Mouse (Mus musculus) E14TG2a.4 (cell line): ENCODE measurements at regions not wholly inside any gene's neighbourhood (a gene's known extent, or its start where the extent isn't known, plus 50 kb on each side); places are given as distances from the start of the nearest gene placed in this dataset.

ENCODE experiments used
- CTCF ChIP-seq: conservative IDR thresholded peaks from 2 replicates; pipeline ENCODE4 v1.5.1; 2014; ENCODE audit warnings: low read length
- POU5F1 ChIP-seq: IDR thresholded peaks from 2 replicates; pipeline ENCODE4 v1.6.1; 2014; ENCODE audit warnings: low read length, borderline replicate concordance

- no peak for TF ChIP-seq CTCF
- no peak for TF ChIP-seq POU5F1
These were observed 1158.0 kb downstream of the Amy2a5 start for GRCm38 (mm10) chr3:112100606-112101005.
